Mouse (Mus musculus): ENCODE measurements at regions not wholly inside any gene's neighbourhood (a gene's known extent, or its start where the extent isn't known, plus 50 kb on each side); places are given as distances from the start of the nearest gene placed in this dataset.
A peak's percentile ranks its signal among the peaks of the same experiment; 100 is the strongest.

DNA sequence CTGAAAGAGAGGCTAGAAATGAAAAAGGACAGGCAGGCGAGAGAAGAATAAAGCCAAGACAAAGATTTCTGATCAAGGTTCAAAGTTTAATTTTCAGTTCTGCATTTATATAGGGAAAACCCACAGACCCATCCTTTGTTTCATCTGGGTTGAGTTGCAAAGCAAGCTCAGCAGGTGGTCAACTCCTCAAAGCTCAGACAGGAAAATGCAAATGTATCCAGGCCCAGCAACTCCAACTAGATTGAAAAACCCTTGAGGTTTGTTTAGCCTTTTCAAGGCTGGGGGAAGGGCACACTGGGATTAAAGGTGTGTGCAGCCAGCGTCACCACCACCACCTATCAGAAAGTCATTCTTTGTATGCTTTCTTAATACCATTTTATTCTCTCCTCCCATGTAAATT is 66.1 kb upstream of the Tspan5 start:
- TF ChIP-seq POLR2A (IDR thresholded peaks at IDR 0.05; ENCODE audit: borderline replicate concordance, extremely low read depth, insufficient read depth, insufficient read length, poor library complexity, severe bottlenecking) (no peak), CTCF (IDR thresholded peaks at IDR 0.05; ENCODE audit: borderline replicate concordance, extremely low read depth, insufficient read depth, insufficient read length) (no peak)
- DNase-seq (ENCODE audit: low read depth), result no peak

DNA sequence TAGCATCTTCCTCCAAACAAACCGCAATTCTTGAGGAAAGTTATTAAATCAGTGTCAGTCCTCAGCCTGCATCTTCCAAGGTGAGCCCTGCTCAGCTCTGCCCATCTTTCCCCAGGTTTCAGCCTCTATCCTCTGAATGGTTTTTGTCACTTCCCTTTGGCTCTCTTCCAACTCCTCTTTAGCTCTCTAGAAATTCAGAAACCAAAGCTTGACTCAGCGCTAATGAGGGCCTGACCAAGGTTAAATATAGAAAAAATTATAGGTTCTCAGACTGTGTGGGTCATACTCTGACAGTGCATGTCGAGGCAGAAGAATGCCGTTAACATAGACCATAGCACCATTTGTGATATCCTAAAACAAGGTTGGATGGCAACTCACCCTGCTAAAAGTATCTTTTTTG is 63.6 kb upstream of the Tspan5 start:
- TF ChIP-seq POLR2A (IDR thresholded peaks at IDR 0.05; ENCODE audit: borderline replicate concordance, extremely low read depth, insufficient read depth, insufficient read length, poor library complexity, severe bottlenecking) (no peak), CTCF (IDR thresholded peaks at IDR 0.05; ENCODE audit: borderline replicate concordance, extremely low read depth, insufficient read depth, insufficient read length) (no peak)
- DNase-seq (ENCODE audit: low read depth), result peak; percentile 28

- TF ChIP-seq POLR2A (IDR thresholded peaks at IDR 0.05; ENCODE audit: borderline replicate concordance, extremely low read depth, insufficient read depth, insufficient read length, poor library complexity, severe bottlenecking) (no peak), CTCF (IDR thresholded peaks at IDR 0.05; ENCODE audit: borderline replicate concordance, extremely low read depth, insufficient read depth, insufficient read length) (no peak)
- DNase-seq (ENCODE audit: low read depth), result no peak
These were observed 55.3 kb upstream of the Tspan5 start for GRCm38 (mm10) chr3:138686636-138687230.

GRCm38 (mm10) chr3:138688606-138689005 is 53.4 kb upstream of the Tspan5 start:
- TF ChIP-seq CTCF (IDR thresholded peaks at IDR 0.05; ENCODE audit: borderline replicate concordance, extremely low read depth, insufficient read depth, insufficient read length), result no peak
- no peak for TF ChIP-seq POLR2A (IDR thresholded peaks at IDR 0.05; ENCODE audit: borderline replicate concordance, extremely low read depth, insufficient read depth, insufficient read length, poor library complexity, severe bottlenecking)
- no peak for DNase-seq (ENCODE audit: low read depth)
